Comparison of ENCODE assay signal across 16 mouse cellular contexts in genomic region chr10:39389451-39389891, GRCm38 (mm10). TPM values are rescaled to one million over a fixed set of nuclear protein-coding genes. Genes with fewer than 3 reads are reported as not detected.
A peak's percentile ranks its signal among the peaks of the same experiment; 100 is the strongest.
DNase-seq lines count a peak whose midpoint lies in the region; ATAC-seq lines count a peak whose summit lies in the region.
"Had no signal": no experiment of that assay in that cellular context is flagged by ENCODE, and none has a peak within 500 bp of the region (broad histone marks: within the 10 kb centered on the region; RNA-seq: fewer than 3 reads in every experiment).

No protein-coding gene starts in this region.

- no peak overlapping the region for H3K9ac ChIP-seq in hindbrain, embryonic 15.5 days
- H3K9ac ChIP-seq: liver, embryonic 15.5 days; neural tube, embryonic 12.5 days had no signal

- ATAC-seq in hindbrain, embryonic 15.5 days (ENCODE audit: low FRiP score, low read depth), result peak; percentile 7; the same call in 1 of the 2 replicates
- ATAC-seq: Patski had no signal

- DNase-seq in heart, adult 18-20 months, result peak; percentile 54 to 69
- no peak for DNase-seq in heart, postnatal 4 days
- peak; percentile 62 for DNase-seq in right cerebral cortex, postnatal 14 days
- no peak for DNase-seq in right cerebral cortex, adult 18-20 months
- DNase-seq in kidney, postnatal 10 days, result no peak
- no peak for DNase-seq in spleen, postnatal 36 days (ENCODE audit: low spot score in 2 of 2)
- DNase-seq in adrenal gland, postnatal 14 days, result no peak
- DNase-seq: adrenal gland, postnatal 36 days; cerebellum, adult 18-20 months; thymus, adult 18-20 months had no signal

- peaks cover 71% of the 10 kb centered on the region for H3K4me1 ChIP-seq in hindbrain, embryonic 15.5 days (replicated peaks)

- no peak overlapping the region for H3K4me3 ChIP-seq in hindbrain, embryonic 15.5 days
- H3K4me3 ChIP-seq: liver, embryonic 15.5 days; neural tube, embryonic 12.5 days had no signal

- peak overlapping the region; percentile 51; the same call in 1 of the 2 replicates for H3K27ac ChIP-seq in hindbrain, embryonic 15.5 days (replicated peaks)
- H3K27ac ChIP-seq: kidney, postnatal 0 days; liver, embryonic 15.5 days; macrophage; neural tube, embryonic 12.5 days had no signal

- 45% methylated on average over 11 of the region's 11 CpGs for WGBS in hindbrain, embryonic 15.5 days

- H3K36me3 ChIP-seq in hindbrain, embryonic 15.5 days, result peaks cover 8% of the 10 kb centered on the region

- no peaks in the 10 kb centered on the region for H3K9me3 ChIP-seq in hindbrain, embryonic 15.5 days
- H3K9me3 ChIP-seq: liver, embryonic 15.5 days; neural tube, embryonic 12.5 days had no signal

- no peak overlapping the region for H3K4me2 ChIP-seq in hindbrain, embryonic 15.5 days
- H3K4me2 ChIP-seq: liver, embryonic 15.5 days; neural tube, embryonic 12.5 days had no signal

- no peaks in the 10 kb centered on the region for H3K27me3 ChIP-seq in hindbrain, embryonic 15.5 days
- H3K27me3 ChIP-seq: liver, embryonic 15.5 days; neural tube, embryonic 12.5 days; Patski had no signal

RNA-seq across cellular contexts. Expression of gene Fyn, which starts 20.8 kb away (rescaled TPM):
- 10 to 100 TPM; 30.6 to 32.2 TPM for total RNA-seq in heart, adult 18-20 months (2021)
- total RNA-seq in heart, postnatal 4 days (2021), result 10 to 100 TPM; 51.2 to 53.0 TPM
- 72.7 and 79.1 TPM in 2 replicates for polyA plus RNA-seq in hindbrain, embryonic 15.5 days (2015; fragmentation: Nextera tagmentation; extraction: Ambion mirVana)
- 51.8 and 73.6 TPM in 2 replicates for total RNA-seq in adrenal gland, postnatal 14 days (2021)

Comparison
In these comparisons a context has a peak if more than half of its experiments do, and no peak if none do; other contexts are left out.
1. DNase-seq: peak in heart, adult 18-20 months (2 of 2) and right cerebral cortex, postnatal 14 days (single experiment); none in heart, postnatal 4 days (single experiment), right cerebral cortex, adult 18-20 months (single experiment), kidney, postnatal 10 days (single experiment), spleen, postnatal 36 days (0 of 2) and adrenal gland, postnatal 14 days (single experiment).